Mouse (Mus musculus) kidney, embryonic 15.5 days (tissue): ENCODE measurements around the gene Vmn1r37. TPM values are rescaled to one million over a fixed set of nuclear protein-coding genes. Genes with fewer than 3 reads are reported as not detected.
"Not testable (repeated sequence)": the region's sequence is repeated elsewhere in the genome, so short reads cannot be mapped to it uniquely, and the experiment has no call there.

Experiments used
- ATAC-seq: fragments of 200-750 bp; cut with Nextera tagmentation; replicated peaks from 2 replicates; pipeline ENCODE4 v1.8.0; 2017; ENCODE audit warnings: moderate TSS enrichment; ENCODE audit not compliant: low FRiP score
- H3K27ac ChIP-seq: fragments of 300-500 bp; sonication (generic); 2 replicates; pipeline ENCODE4 v1.5.1; 2015; ENCODE audit warnings: mild to moderate bottlenecking, inconsistent platforms
- H3K27me3 ChIP-seq: fragments of 300-500 bp; sonication (generic); 2 replicates; pipeline ENCODE4 v1.6.1; 2015; ENCODE audit warnings: inconsistent platforms
- H3K36me3 ChIP-seq: fragments of 300-500 bp; sonication (generic); 2 replicates; pipeline ENCODE4 v1.6.1; 2015; ENCODE audit warnings: inconsistent platforms
- H3K4me1 ChIP-seq: fragments of 300-500 bp; sonication (generic); 2 replicates; pipeline ENCODE4 v1.6.1; 2015; ENCODE audit warnings: inconsistent platforms
- H3K4me2 ChIP-seq: fragments of 300-500 bp; sonication (generic); 2 replicates; pipeline ENCODE4 v1.6.1; 2015; ENCODE audit warnings: moderate library complexity, mild to moderate bottlenecking, inconsistent platforms
- H3K4me3 ChIP-seq: fragments of 300-500 bp; sonication (generic); replicated peaks from 2 replicates; pipeline ENCODE4 v1.5.1; 2015; ENCODE audit warnings: mild to moderate bottlenecking, inconsistent platforms
- H3K9ac ChIP-seq: fragments of 300-500 bp; sonication (generic); 2 replicates; pipeline ENCODE4 v1.6.1; 2015; ENCODE audit warnings: mild to moderate bottlenecking, inconsistent platforms
- H3K9me3 ChIP-seq: fragments of 300-500 bp; sonication (generic); replicated peaks from 2 replicates; pipeline ENCODE4 v1.6.1; 2016; ENCODE audit warnings: inconsistent platforms
- WGBS: fragments of 180-500 bp; shearing (Covaris S2); methylation state at CpG from one replicate; pipeline ENCODE4 v1.1.7; 2015; ENCODE audit warnings: mixed read lengths; 5-methylcytosine and 5-hydroxymethylcytosine counted together
- polyA plus RNA-seq: library from polyadenylated mRNA; unstranded; fragments of >200 nt; fragmentation: Nextera tagmentation; extraction: Ambion mirVana; gene quantifications from 2 replicates; pipeline ENCODE4 v1.2.1, GENCODE M21; 2015

The Vmn1r37 gene
- not detected in 2 replicates for polyA plus RNA-seq

- not testable (repeated sequence) for H3K27me3 ChIP-seq, H3K9me3 ChIP-seq, H3K4me1 ChIP-seq, H3K4me3 ChIP-seq, H3K4me2 ChIP-seq, H3K9ac ChIP-seq, H3K27ac ChIP-seq, ATAC-seq, H3K36me3 ChIP-seq
Measured at GRCm38 (mm10) chr6:66729082-66729481, at the start of gene Vmn1r37. Vmn1r37 (plus strand) TSS chr6:66729382.

GRCm38 (mm10) chr6:66685806-66686205 is 43.4 kb upstream of the Vmn1r37 start, which contains the start of gene Vmn1r35:
Vmn1r35 (minus strand) TSS chr6:66685906.
- Histone ChIP-seq H3K4me2 (no peak within 1 kb of the TSS), H3K27ac (no peak within 1 kb of the TSS), H3K4me3 (no peak within 1 kb of the TSS), H3K27me3 (no peaks in the 10 kb centered on the region), H3K36me3 (no peaks in the 10 kb centered on the region), H3K9me3 (no peaks in the 10 kb centered on the region), H3K4me1 (no peaks in the 10 kb centered on the region), H3K9ac (no peak within 1 kb of the TSS)
- ATAC-seq: no peak
- 90% methylated on average over 3 of the region's 3 CpGs for WGBS

- H3K4me2 ChIP-seq: no peak overlapping the region
- H3K9me3 ChIP-seq: no peaks in the 10 kb centered on the region
- no peak for ATAC-seq
- H3K4me3 ChIP-seq: no peak overlapping the region
- H3K27me3 ChIP-seq: no peaks in the 10 kb centered on the region
- H3K27ac ChIP-seq: no peak overlapping the region
- no peaks in the 10 kb centered on the region for H3K4me1 ChIP-seq
- no peak overlapping the region for H3K9ac ChIP-seq
- no peaks in the 10 kb centered on the region for H3K36me3 ChIP-seq
Measured at GRCm38 (mm10) chr6:66708901-66709300, 20.3 kb upstream of the Vmn1r37 start.

GRCm38 (mm10) chr6:66713854-66714253 is 15.3 kb upstream of the Vmn1r37 start:
- no peak for ATAC-seq
- Histone ChIP-seq H3K27me3 (no peaks in the 10 kb centered on the region), H3K27ac (no peak overlapping the region), H3K4me3 (no peak overlapping the region), H3K9me3 (no peaks in the 10 kb centered on the region), H3K4me1 (no peaks in the 10 kb centered on the region), H3K4me2 (no peak overlapping the region), H3K9ac (no peak overlapping the region), H3K36me3 (no peaks in the 10 kb centered on the region)
- WGBS: 77% methylated on average over 3 of the region's 3 CpGs

DNA sequence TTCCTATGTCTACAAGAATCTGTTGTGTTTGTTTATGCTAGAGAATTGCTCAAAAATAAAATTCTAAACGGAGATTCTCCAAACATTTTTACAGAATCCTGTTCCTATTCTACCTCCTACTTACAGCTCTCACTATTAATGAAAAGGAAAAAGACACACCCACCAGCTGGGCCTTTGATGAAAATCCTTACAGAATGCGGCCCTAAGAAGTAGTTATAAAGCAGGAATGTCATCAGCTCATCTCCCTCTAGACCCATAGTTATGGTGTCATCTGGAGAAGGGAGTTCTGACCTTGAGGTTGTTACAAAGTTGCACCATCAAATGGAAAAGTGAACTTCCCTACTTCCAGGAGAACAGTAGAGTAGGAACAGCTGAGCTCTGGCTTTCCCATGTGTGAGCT is 10.1 kb upstream of the Vmn1r37 start, which contains the start of gene Vmn1r36:
TSS of gene Vmn1r36 (minus strand) at position 101 of the 400 bp plus-strand sequence.
- H3K4me2 ChIP-seq, H3K27me3 ChIP-seq, ATAC-seq, H3K27ac ChIP-seq, H3K4me3 ChIP-seq, H3K36me3 ChIP-seq, H3K9me3 ChIP-seq, H3K9ac ChIP-seq, H3K4me1 ChIP-seq: not testable (repeated sequence)
- 73% methylated on average over 2 of the region's 2 CpGs for WGBS

DNA sequence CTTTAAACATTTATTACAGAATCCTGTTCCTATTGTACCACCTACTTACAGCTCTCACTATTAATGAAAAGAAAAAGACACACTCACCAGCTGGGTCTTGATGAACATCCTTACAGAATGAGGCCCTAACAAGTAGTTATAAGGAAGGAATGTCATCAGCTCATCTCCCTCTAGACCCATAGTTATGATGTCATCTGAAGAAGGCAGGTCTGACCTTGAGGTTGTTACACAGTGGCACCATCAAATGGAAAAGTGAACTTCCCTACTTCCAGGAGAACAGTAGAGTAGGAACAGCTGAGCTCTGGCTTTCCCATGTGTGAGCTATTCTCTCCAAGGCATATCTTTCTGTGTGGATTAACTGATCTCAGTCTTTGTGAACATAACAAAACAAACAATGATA is 53.3 kb downstream of the Vmn1r37 start, which contains the start of gene Vmn1r38:
TSS of gene Vmn1r38 (minus strand) at position 101 of the 400 bp plus-strand sequence.
- not testable (repeated sequence) for H3K36me3 ChIP-seq, H3K27me3 ChIP-seq, H3K4me1 ChIP-seq, H3K27ac ChIP-seq, H3K4me3 ChIP-seq, H3K9ac ChIP-seq, H3K9me3 ChIP-seq, H3K4me2 ChIP-seq, ATAC-seq

Other genes starting within 250 kb of the Vmn1r37 start
- gene Mad2l1, start 194.0 kb upstream of the Vmn1r37 start, polyA plus RNA-seq: 106 and 113 TPM in 2 replicates
- 0.06 TPM in 1 of 2 replicates, not detected in the other for gene Vmn1r32, start 169.3 kb upstream of the Vmn1r37 start, polyA plus RNA-seq
- not detected in 2 replicates for gene Vmn1r33, start 111.1 kb upstream of the Vmn1r37 start, polyA plus RNA-seq
- not detected in 2 replicates for gene Vmn1r34, start 85.5 kb upstream of the Vmn1r37 start, polyA plus RNA-seq
- gene Vmn1r35, start 43.5 kb upstream of the Vmn1r37 start, polyA plus RNA-seq: not detected in 2 replicates
- not detected in 2 replicates for gene Vmn1r36, start 10.2 kb upstream of the Vmn1r37 start, polyA plus RNA-seq
- gene Vmn1r38, start 53.2 kb downstream of the Vmn1r37 start, polyA plus RNA-seq: not detected in 2 replicates
- not detected in 2 replicates for gene Vmn1r39, start 81.2 kb downstream of the Vmn1r37 start, polyA plus RNA-seq
- 95.7 and 105 TPM in 2 replicates for gene Gng12, start 167.0 kb downstream of the Vmn1r37 start, polyA plus RNA-seq